Mouse (Mus musculus) thymus, adult 2 months (tissue): ENCODE measurements around the gene Skap1. TPM values are rescaled to one million over a fixed set of nuclear protein-coding genes. Genes with fewer than 3 reads are reported as not detected.

Experiments
- DNase-seq: peaks from one replicate; pipeline ENCODE4 v3.0.0; 2021
- H3K27ac ChIP-seq: fragments of 200-500 bp; 2 replicates; pipeline ENCODE4 v1.5.1; 2012; ENCODE audit warnings: low read length, control low read depth; ENCODE audit not compliant: control insufficient read depth, insufficient read depth
- H3K27me3 ChIP-seq: fragments of 200-500 bp; 2 replicates; pipeline ENCODE4 v1.6.1; 2012; ENCODE audit warnings: mild to moderate bottlenecking, low read length, moderate library complexity, mixed read lengths; ENCODE audit not compliant: control insufficient read depth, insufficient read depth
- H3K36me3 ChIP-seq: fragments of 200-500 bp; 2 replicates; pipeline ENCODE4 v1.6.1; 2012; ENCODE audit warnings: mild to moderate bottlenecking, low read length, moderate library complexity; ENCODE audit not compliant: control insufficient read depth, insufficient read depth
- H3K4me1 ChIP-seq: fragments of 200-500 bp; replicated peaks from 2 replicates; pipeline ENCODE4 v1.6.1; 2012; ENCODE audit warnings: low read length; ENCODE audit not compliant: control insufficient read depth, insufficient read depth
- H3K4me3 ChIP-seq: fragments of 200-500 bp; 2 replicates; pipeline ENCODE4 v1.5.1; 2012; ENCODE audit warnings: mild to moderate bottlenecking, low read length, control low read depth, moderate library complexity; ENCODE audit not compliant: control insufficient read depth, insufficient read depth
- CTCF ChIP-seq: fragments of 200-500 bp; IDR thresholded peaks from 2 replicates; pipeline ENCODE4 v1.5.1; 2012; ENCODE audit warnings: mild to moderate bottlenecking, control low read depth, low read length, moderate library complexity, borderline replicate concordance; ENCODE audit not compliant: control insufficient read depth, poor library complexity, insufficient read depth; ENCODE audit errors: extremely low read depth
- POLR2A ChIP-seq: fragments of 200-500 bp; IDR thresholded peaks from 2 replicates; pipeline ENCODE4 v1.6.1; 2012; ENCODE audit warnings: mild to moderate bottlenecking, low read length, control low read depth, moderate library complexity; ENCODE audit not compliant: control insufficient read depth, poor library complexity, insufficient read depth; ENCODE audit errors: extremely low read depth
- WGBS: fragments of 180-500 bp; shearing (Covaris S2); methylation state at CpG from one replicate; pipeline ENCODE4 v1.1.7; 2018; 5-methylcytosine and 5-hydroxymethylcytosine counted together
- polyA plus RNA-seq: library from polyadenylated mRNA; depleted of rRNA; stranded (reverse); fragments of >200 nt; gene quantifications from 2 replicates; pipeline ENCODE4 v1.2.3, GENCODE M21; 2012; rRNA removed

Skap1 gene
- polyA plus RNA-seq, 1 experiment, result 205 TPM

- 75% methylated on average over 1 of the region's 1 CpGs for WGBS
- H3K36me3 ChIP-seq, result no peaks in the 10 kb centered on the region
- DNase-seq, result no peak
- H3K4me1 ChIP-seq, result peaks cover 7% of the 10 kb centered on the region
- no peak for TF ChIP-seq POLR2A
- TF ChIP-seq CTCF, result no peak
- no peak overlapping the region for H3K27ac ChIP-seq
- no peak overlapping the region for H3K4me3 ChIP-seq
- H3K27me3 ChIP-seq, result no peaks in the 10 kb centered on the region
These were observed 326.3 kb downstream of the Skap1 start for GRCm38 (mm10) chr11:96790681-96791080.

- no peaks in the 10 kb centered on the region for H3K27me3 ChIP-seq
- H3K27ac ChIP-seq, result no peak overlapping the region
- DNase-seq, result no peak
- H3K36me3 ChIP-seq, result peaks cover 9% of the 10 kb centered on the region
- H3K4me3 ChIP-seq, result no peak overlapping the region
- no peak for TF ChIP-seq POLR2A
- no peaks in the 10 kb centered on the region; the same call in 1 of the 2 replicates for H3K4me1 ChIP-seq
- 92% methylated on average over 13 of the region's 13 CpGs for WGBS
These were observed 331.1 kb downstream of the Skap1 start for GRCm38 (mm10) chr11:96795491-96795890.

GRCm38 (mm10) chr11:96796081-96796480, 331.7 kb downstream of the Skap1 start:
- Histone ChIP-seq H3K27me3 (no peaks in the 10 kb centered on the region), H3K4me1 (no peaks in the 10 kb centered on the region), H3K4me3 (no peak overlapping the region), H3K27ac (no peak overlapping the region), H3K36me3 (peaks cover 15% of the 10 kb centered on the region)
- no peak for TF ChIP-seq POLR2A
- no peak for TF ChIP-seq CTCF
- DNase-seq, result no peak
- 100% methylated on average over 2 of the region's 2 CpGs for WGBS

GRCm38 (mm10) chr11:96796586-96796985, 332.2 kb downstream of the Skap1 start:
- TF ChIP-seq POLR2A, result no peak
- TF ChIP-seq CTCF, result no peak
- no peak overlapping the region for H3K4me3 ChIP-seq
- no peaks in the 10 kb centered on the region for H3K4me1 ChIP-seq
- H3K27me3 ChIP-seq, result no peaks in the 10 kb centered on the region
- H3K27ac ChIP-seq, result no peak overlapping the region
- 62% methylated on average over 1 of the region's 1 CpGs for WGBS
- peaks cover 20% of the 10 kb centered on the region for H3K36me3 ChIP-seq
- DNase-seq, result no peak

GRCm38 (mm10) chr11:96799511-96799910, 335.1 kb downstream of the Skap1 start:
- 95% methylated on average over 2 of the region's 2 CpGs for WGBS
- H3K36me3 ChIP-seq, result peaks cover 49% of the 10 kb centered on the region
- TF ChIP-seq CTCF (no peak), POLR2A (no peak)

GRCm38 (mm10) chr11:96805606-96806005, 341.2 kb downstream of the Skap1 start:
- Histone ChIP-seq H3K4me1 (no peaks in the 10 kb centered on the region), H3K27me3 (no peaks in the 10 kb centered on the region), H3K36me3 (peaks cover 85% of the 10 kb centered on the region), H3K27ac (no peak overlapping the region), H3K4me3 (no peak overlapping the region)
- WGBS, result 32% methylated on average over 5 of the region's 5 CpGs
- TF ChIP-seq CTCF (no peak), POLR2A (no peak)
- no peak for DNase-seq

More at GRCm38 (mm10) chr11:96799511-96799910, 335.1 kb downstream of the Skap1 start:
- DNase-seq, result no peak
- no peak overlapping the region for H3K4me3 ChIP-seq
- no peaks in the 10 kb centered on the region for H3K4me1 ChIP-seq
- no peak overlapping the region for H3K27ac ChIP-seq
- H3K27me3 ChIP-seq, result no peaks in the 10 kb centered on the region

- 82% methylated on average over 1 of the region's 1 CpGs for WGBS
- H3K4me1 ChIP-seq, result no peaks in the 10 kb centered on the region
- no peak overlapping the region for H3K27ac ChIP-seq
- no peaks in the 10 kb centered on the region for H3K27me3 ChIP-seq
- DNase-seq, result no peak
- no peak overlapping the region for H3K4me3 ChIP-seq
- peaks cover 61% of the 10 kb centered on the region for H3K36me3 ChIP-seq
- TF ChIP-seq POLR2A, result no peak
- no peak for TF ChIP-seq CTCF
These were observed 343.7 kb downstream of the Skap1 start for GRCm38 (mm10) chr11:96808066-96808465.

Other genes starting within 250 kb of the Skap1 start
- 0.09 and 0.22 TPM in 2 replicates for gene Hoxb9, start 193.1 kb upstream of the Skap1 start, polyA plus RNA-seq
- gene Hoxb8, start 182.7 kb upstream of the Skap1 start, polyA plus RNA-seq, result 0.09 and 0.20 TPM in 2 replicates
- gene Hoxb7, start 178.0 kb upstream of the Skap1 start, polyA plus RNA-seq, result 0.09 TPM in 1 of 2 replicates, not detected in the other
- 0.18 and 0.50 TPM in 2 replicates for gene Hoxb6, start 172.1 kb upstream of the Skap1 start, polyA plus RNA-seq
- gene Hoxb5, start 161.3 kb upstream of the Skap1 start, polyA plus RNA-seq, result 0.18 and 0.22 TPM in 2 replicates
- gene Hoxb4, start 146.3 kb upstream of the Skap1 start, polyA plus RNA-seq, result 1.3 and 1.5 TPM in 2 replicates
- gene Hoxb3, start 141.3 kb upstream of the Skap1 start, polyA plus RNA-seq, result 1.1 TPM in 2 replicates
- 1.5 and 2.2 TPM in 2 replicates for gene Hoxb2, start 114.1 kb upstream of the Skap1 start, polyA plus RNA-seq
- not detected in 2 replicates for gene Hoxb1, start 98.8 kb upstream of the Skap1 start, polyA plus RNA-seq